Mouse (Mus musculus) thymus, postnatal 25 days (tissue): ENCODE results near the gene Zfp51.
A peak's percentile ranks its signal among the peaks of the same experiment; 100 is the strongest.
"Not testable (repeated sequence)": the region's sequence is repeated elsewhere in the genome, so short reads cannot be mapped to it uniquely, and the experiment has no call there.

Experiments used
- DNase-seq: peaks from one replicate; pipeline ENCODE4 v3.0.0; 2022

The Zfp51 gene

DNA sequence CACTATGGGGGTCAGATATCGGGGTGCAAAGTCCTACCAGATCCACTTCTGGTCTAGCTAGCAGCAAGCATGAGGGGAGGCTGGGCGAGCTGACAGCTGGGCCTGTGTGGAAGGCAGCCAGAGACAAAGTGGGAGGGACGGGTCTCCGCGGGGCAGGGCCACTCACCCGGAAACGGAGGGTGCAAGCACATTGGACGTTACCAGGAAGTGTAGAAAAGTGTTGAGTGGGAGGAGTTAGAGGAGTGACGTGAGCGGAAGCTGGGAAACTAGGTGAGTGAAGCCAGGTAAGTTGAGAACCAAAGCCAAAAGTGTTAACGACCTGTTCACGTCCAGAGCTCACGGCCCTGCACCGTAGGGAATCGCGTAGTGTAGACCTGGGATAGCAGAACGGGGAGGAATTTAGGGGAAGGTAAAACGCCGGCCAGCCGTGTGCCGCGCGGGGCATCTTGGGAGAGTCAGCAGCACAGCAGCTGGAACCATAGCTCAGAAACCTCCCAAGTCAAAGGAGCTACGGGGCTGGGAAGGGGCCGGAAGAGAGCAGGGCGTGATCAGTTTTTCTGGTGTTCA, at the start of gene Zfp51:
Gene Zfp51, plus strand, starts transcription at position 237 of the 567 bp plus-strand sequence.
- DNase-seq = peak; percentile 92

DNA sequence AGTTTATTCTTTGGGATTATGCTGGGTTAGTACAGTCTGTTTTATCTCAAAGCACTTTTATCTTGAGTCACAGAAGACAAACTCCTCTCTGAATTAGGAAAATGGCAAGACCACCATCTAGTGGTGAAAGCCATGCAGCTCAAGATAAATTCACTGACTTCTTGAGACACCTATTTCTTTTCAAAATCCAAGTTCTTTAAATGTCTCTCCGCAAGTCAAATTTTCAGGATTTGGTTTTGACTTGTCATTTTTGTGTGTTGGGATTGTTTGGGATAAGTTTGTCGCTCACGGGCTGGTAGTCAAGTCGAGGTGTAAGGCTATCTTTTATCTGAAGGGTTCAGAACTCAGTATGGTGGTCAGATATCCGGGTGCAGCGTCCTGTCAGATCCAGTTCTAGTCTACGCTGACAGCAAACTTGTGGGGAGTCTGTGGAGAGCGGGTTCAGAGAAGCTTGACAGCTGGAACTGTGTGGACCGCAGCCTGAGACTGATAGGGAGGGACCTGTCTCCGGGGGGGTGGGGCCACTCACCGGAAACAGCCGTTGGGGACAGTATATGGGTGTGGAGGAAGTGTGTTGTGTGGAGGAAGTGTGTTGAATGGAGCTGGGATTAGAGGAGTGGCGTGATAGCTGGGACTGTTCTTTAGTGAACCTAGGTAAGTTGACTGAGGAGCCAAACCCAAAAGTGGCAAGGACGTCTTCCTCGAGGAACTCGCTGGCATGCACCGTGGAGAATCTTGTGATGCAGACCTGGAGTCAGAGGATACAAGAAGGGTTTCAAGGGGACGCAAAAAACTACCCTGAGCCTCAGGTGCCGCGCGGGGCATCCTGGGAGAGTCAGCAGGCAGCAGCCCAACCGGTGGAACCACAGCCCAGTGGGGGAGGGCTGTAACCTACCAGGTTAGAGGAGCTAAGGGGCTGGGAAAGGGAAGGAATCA, 27.2 kb upstream of the Zfp51 start, which contains the start of gene Zfp54:
Gene Zfp54, plus strand, starts transcription at position 564 of the 936 bp plus-strand sequence.
- peak; percentile 82 for DNase-seq

DNA sequence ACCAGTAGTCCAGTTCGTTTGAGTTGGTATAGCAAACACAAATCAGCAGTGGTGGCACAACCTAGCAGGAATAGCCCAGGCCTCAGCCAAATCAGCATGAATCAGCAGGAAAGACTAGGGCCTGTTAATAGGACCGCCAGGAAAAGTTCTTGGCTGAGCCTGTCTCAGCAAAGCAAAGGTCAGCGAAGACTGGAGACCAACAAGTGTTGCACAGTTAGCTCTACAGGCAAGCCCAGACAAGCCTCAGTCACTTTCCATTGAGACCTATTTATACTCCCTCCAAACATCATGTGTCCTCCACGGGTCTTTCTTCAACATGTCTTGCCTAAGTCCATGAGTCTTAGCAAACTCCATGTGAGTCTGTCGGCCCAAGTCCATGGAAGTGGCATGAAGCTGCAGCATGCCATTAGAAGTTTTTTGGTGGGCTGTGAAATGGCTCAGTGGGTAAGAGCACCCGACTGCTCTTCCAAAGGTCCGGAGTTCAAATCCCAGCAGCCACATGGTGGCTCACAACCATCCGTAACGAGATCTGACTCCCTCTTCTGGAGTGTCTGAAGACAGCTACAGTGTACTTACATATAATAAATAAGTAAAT, 11.3 kb upstream of the Zfp51 start:
- not testable (repeated sequence) for DNase-seq

DNA sequence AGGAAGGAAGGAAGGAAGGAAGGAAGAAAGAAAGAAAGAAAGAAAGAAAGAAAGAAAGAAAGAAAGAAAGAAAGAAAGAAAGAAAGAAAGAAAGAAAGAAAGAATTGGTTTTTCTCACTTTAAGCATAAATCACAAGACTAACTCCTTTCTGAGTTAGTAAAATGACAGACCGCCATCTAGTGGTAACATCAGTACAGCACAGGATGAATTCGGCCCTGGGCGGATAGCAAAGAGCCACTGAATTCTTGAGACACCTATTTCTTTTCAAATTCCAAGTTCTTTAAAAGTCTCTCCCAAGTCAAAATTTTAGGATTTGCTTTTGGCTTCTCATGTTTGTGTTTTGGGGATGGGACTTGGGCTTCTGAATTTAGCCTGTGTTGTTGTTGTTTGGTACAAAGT, 505 bp upstream of the Zfp51 start:
- DNase-seq = peak; percentile 80

GRCm38 (mm10) chr17:21463550-21463949, 13.4 kb downstream of the Zfp51 start:
- DNase-seq = no peak

DNA sequence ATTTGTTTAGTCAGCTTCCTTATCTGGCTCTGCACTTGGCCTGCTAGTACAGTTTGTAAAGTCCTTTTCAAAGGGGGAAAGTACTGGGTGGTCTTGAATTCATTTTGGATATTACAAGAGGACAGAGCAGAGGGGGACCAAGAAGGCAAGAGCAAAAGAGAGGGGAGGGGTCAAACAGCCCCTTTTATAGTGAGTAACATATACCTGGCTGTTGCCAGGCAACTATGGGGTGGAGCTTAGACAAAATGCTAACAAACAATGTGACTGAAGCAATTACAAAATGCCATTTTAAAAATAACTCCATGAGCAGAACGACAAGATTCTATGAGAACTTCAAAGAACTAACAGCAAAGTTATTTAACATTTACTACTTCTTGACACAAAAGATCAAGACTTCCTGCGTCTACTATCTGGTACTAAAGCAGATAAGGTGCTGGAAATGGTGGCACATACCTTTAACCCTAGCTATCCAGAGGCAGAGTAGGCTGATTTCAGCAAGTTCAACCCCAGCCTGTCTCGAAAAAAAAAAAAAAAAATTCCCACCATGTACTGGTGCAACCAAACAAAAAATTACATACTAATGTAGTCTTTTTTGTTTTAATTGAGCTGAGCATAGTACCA, 22.0 kb downstream of the Zfp51 start:
- no peak for DNase-seq

GRCm38 (mm10) chr17:21472653-21473307, 22.6 kb downstream of the Zfp51 start:
- DNase-seq = no peak

- no peak for DNase-seq
These were observed 23.4 kb downstream of the Zfp51 start for GRCm38 (mm10) chr17:21473362-21474190.

GRCm38 (mm10) chr17:21474729-21475128, 24.6 kb downstream of the Zfp51 start:
- DNase-seq = peak; percentile 39

- DNase-seq = not testable (repeated sequence)
These were observed 25.1 kb downstream of the Zfp51 start for GRCm38 (mm10) chr17:21475290-21475689.

DNA sequence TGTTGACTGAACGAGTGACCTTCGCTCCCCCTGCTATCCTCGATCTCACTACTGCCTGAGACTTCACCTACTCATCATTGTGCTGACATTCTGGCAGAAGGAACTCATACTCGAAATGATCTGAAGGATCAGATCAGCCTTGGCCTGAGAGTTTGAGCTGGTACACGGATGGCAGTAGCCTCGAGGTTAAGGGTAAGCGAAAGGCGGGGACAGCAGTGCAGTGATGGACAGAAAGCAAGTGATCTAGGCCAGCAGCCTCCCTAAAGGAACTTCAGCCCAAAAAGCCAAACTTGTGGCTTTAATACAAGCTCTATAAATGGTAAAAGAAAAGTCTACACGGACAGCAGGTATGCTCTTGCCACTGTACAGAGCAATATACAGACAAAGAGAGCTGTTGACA, 26.2 kb downstream of the Zfp51 start:
- DNase-seq = not testable (repeated sequence)

- DNase-seq = not testable (repeated sequence)
These were observed 28.1 kb downstream of the Zfp51 start for GRCm38 (mm10) chr17:21478103-21478777.

DNA sequence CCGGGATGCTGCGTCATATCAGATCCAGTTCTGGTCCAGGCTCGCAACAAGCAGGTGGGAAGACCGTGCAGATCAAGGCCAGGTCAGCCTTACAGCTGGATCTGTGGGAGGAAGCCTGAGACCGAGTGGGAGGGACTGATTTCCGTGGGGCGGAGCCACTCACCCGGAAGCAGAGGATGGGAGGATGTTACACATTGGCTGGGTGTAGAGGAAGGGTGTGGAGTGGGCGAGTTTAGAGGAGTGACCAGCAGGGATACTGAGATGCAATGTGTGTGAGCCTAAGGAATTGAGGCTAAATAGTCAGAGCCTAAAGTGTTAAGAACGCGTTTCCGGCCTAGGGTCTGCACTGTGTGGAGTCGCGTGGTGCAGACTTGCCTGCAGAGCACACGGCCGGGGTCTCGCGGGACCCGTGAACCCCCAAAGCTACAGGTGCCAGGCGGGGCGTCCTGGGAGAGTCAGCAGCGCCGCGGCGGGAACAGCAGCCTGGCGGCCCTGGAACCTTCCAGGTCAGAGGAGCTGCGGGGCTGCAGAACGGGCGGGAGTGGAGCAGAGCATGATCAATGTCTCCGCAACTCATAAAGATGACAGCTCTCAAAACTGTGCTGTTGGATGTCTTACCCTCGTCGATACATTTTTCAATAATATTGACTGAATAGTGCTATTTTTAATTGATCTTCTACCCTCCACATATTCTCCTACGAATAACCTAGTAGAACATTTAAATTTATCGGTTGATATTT, 38.8 kb downstream of the Zfp51 start, which contains the start of gene Zfp53:
Gene Zfp53, plus strand, starts transcription at position 239 of the 740 bp plus-strand sequence.
- peak; percentile 87 for DNase-seq

GRCm38 (mm10) chr17:21489500-21490001, 39.4 kb downstream of the Zfp51 start:
- DNase-seq = no peak

GRCm38 (mm10) chr17:21501365-21501764, 51.2 kb downstream of the Zfp51 start:
- DNase-seq = no peak

DNA sequence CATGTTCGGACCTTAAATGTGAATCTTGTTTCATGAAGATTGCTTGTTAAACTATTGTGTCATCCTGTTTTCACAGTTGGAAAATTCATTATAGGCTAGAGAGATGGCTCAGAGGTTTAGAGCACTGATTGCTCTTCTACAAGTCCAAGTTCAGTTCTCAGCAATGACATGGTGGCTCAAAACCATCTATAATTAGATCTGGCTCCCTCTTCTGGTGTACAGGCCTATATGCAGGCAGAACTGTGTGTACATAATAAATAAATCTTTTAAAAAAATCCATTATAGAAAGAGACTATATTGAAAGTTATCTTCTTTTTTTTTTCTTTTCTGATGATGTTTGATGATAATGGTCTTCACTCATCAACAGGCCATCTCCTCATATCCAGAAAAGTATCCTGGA, 54.4 kb downstream of the Zfp51 start:
- no peak for DNase-seq

GRCm38 (mm10) chr17:21506258-21506657, 56.1 kb downstream of the Zfp51 start:
- DNase-seq = no peak

- DNase-seq = no peak
These were observed 59.6 kb downstream of the Zfp51 start for GRCm38 (mm10) chr17:21509756-21510155.
